Mouse (Mus musculus): ENCODE measurements at regions not wholly inside any gene's neighbourhood (a gene's known extent, or its start where the extent isn't known, plus 50 kb on each side); places are given as distances from the start of the nearest gene placed in this dataset.

DNA sequence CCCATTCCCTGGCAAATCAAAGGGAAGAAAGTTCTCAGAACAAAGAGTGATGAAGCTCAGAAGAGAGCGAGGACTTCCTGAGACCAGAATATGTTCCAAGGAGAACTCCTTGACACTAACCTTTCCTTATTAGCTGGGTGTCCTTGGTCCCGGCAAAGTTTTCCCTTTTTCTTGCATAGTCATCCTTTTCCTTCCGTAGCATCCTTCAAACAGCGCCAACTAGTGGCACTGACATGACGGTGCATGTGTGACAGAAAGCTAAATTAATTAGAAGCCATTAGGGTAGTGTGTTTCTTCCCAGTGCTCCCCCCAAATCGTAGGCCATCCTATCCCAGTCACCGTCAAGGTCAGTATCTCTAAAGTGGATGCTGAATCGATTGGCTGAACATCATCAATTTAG, 100.5 kb upstream of the Cand1 start:
- no peak for DNase-seq (ENCODE audit: low spot score)
- Histone ChIP-seq H3K4me3 (ENCODE audit: low read length) (no peak overlapping the region), H3K27me3 (ENCODE audit: insufficient read depth, low read length) (no peaks in the 10 kb centered on the region), H3K27ac (no peak overlapping the region), H3K9me3 (ENCODE audit: low read length) (no peaks in the 10 kb centered on the region), H3K9ac (replicated peaks; ENCODE audit: low read length) (no peak overlapping the region), H3K4me2 (ENCODE audit: low read depth, low read length) (no peak overlapping the region), H3K4me1 (ENCODE audit: insufficient read depth, low read length) (no peaks in the 10 kb centered on the region), H3K36me3 (ENCODE audit: insufficient read depth, low read length) (no peaks in the 10 kb centered on the region)
- TF ChIP-seq CTCF (IDR thresholded peaks at IDR 0.05; ENCODE audit: low read depth): peak; percentile 55
- no peak for ATAC-seq
- WGBS: 68% methylated on average over 8 of the region's 8 CpGs

GRCm38 (mm10) chr10:119326912-119327311, 87.1 kb upstream of the Cand1 start:
- Histone ChIP-seq H3K27me3 (ENCODE audit: insufficient read depth, low read length) (no peaks in the 10 kb centered on the region), H3K27ac (no peak overlapping the region), H3K9me3 (ENCODE audit: low read length) (no peaks in the 10 kb centered on the region), H3K9ac (replicated peaks; ENCODE audit: low read length) (no peak overlapping the region), H3K4me3 (ENCODE audit: low read length) (no peak overlapping the region), H3K4me1 (ENCODE audit: insufficient read depth, low read length) (no peaks in the 10 kb centered on the region), H3K36me3 (ENCODE audit: insufficient read depth, low read length) (no peaks in the 10 kb centered on the region), H3K4me2 (ENCODE audit: low read depth, low read length) (no peak overlapping the region)
- no peak for DNase-seq (ENCODE audit: low spot score)
- no peak for TF ChIP-seq CTCF (IDR thresholded peaks at IDR 0.05; ENCODE audit: low read depth)
- ATAC-seq: no peak
- 48% methylated on average over 6 of the region's 6 CpGs for WGBS

- H3K36me3 ChIP-seq (ENCODE audit: insufficient read depth, low read length): no peaks in the 10 kb centered on the region
- no peaks in the 10 kb centered on the region for H3K27me3 ChIP-seq (ENCODE audit: insufficient read depth, low read length)
- no peaks in the 10 kb centered on the region for H3K4me1 ChIP-seq (ENCODE audit: insufficient read depth, low read length)
- H3K9ac ChIP-seq (replicated peaks; ENCODE audit: low read length): no peak overlapping the region
- no peak overlapping the region for H3K4me3 ChIP-seq (ENCODE audit: low read length)
- no peak overlapping the region for H3K27ac ChIP-seq
- H3K9me3 ChIP-seq (ENCODE audit: low read length): no peaks in the 10 kb centered on the region
- WGBS: 96% methylated on average over 8 of the region's 8 CpGs
- TF ChIP-seq CTCF (IDR thresholded peaks at IDR 0.05; ENCODE audit: low read depth): no peak
- H3K4me2 ChIP-seq (ENCODE audit: low read depth, low read length): no peak overlapping the region
- DNase-seq (ENCODE audit: low spot score): no peak
- no peak for ATAC-seq
These were observed 80.1 kb upstream of the Cand1 start for GRCm38 (mm10) chr10:119319953-119320352.

DNA sequence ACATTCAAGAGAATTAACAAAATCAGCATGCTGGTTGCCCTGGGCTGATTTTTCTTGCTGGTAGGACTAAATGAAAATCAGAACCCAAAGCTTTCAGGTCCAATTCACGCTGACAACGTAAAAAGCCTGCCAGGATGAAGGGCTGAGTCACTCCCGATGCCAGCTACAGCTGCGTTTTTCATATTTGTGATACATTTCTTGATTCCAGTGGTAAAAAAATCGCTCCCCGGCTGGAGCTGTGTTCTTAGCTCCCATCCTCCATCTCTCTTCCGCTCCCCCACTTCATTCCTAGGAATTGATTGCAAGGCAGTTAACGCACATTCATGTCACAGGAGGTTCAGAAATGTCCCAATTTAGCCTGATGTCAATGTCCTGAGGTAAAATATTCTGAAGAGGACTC, 78.6 kb upstream of the Cand1 start:
- no peak for TF ChIP-seq CTCF (IDR thresholded peaks at IDR 0.05; ENCODE audit: low read depth)
- 69% methylated on average over 8 of the region's 8 CpGs for WGBS
- H3K36me3 ChIP-seq (ENCODE audit: insufficient read depth, low read length): no peaks in the 10 kb centered on the region
- ATAC-seq (no peak), DNase-seq (ENCODE audit: low spot score) (no peak)
- H3K4me1 ChIP-seq (ENCODE audit: insufficient read depth, low read length): no peaks in the 10 kb centered on the region
- H3K4me2 ChIP-seq (ENCODE audit: low read depth, low read length): peak overlapping the region; percentile 4; the same call in 1 of the 2 replicates
- no peak overlapping the region for H3K27ac ChIP-seq
- no peaks in the 10 kb centered on the region for H3K27me3 ChIP-seq (ENCODE audit: insufficient read depth, low read length)
- H3K9ac ChIP-seq (replicated peaks; ENCODE audit: low read length): no peak overlapping the region
- no peak overlapping the region for H3K4me3 ChIP-seq (ENCODE audit: low read length)
- no peaks in the 10 kb centered on the region for H3K9me3 ChIP-seq (ENCODE audit: low read length)

DNA sequence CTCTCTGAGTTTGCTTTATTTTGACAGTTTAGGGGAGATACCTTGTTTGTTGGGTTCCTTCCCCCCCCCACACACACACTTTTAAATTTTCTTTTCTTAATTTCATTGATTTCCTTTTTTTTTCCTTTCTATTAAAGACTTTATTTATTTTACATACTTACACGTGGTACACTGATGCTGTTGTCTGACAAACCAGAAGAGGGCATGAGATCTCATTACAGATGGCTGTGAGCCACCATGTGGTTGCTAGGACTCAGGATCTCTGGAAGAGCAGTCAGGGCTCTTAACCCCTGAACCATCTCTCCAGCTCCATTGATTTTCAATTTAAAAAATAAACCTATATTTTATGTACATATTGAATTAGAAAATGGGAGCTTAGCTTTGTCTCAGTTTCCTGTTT, 71.7 kb upstream of the Cand1 start:
- peak; percentile 38 for TF ChIP-seq CTCF (IDR thresholded peaks at IDR 0.05; ENCODE audit: low read depth)
- Histone ChIP-seq H3K9me3 (ENCODE audit: low read length) (no peaks in the 10 kb centered on the region), H3K4me1 (ENCODE audit: insufficient read depth, low read length) (no peaks in the 10 kb centered on the region), H3K27ac (no peak overlapping the region), H3K4me2 (ENCODE audit: low read depth, low read length) (no peak overlapping the region), H3K4me3 (ENCODE audit: low read length) (no peak overlapping the region), H3K36me3 (ENCODE audit: insufficient read depth, low read length) (no peaks in the 10 kb centered on the region), H3K27me3 (ENCODE audit: insufficient read depth, low read length) (no peaks in the 10 kb centered on the region), H3K9ac (replicated peaks; ENCODE audit: low read length) (no peak overlapping the region)
- WGBS: 14% methylated on average over 1 of the region's 1 CpGs
- DNase-seq (ENCODE audit: low spot score): peak; percentile 24
- no peak for ATAC-seq

GRCm38 (mm10) chr10:119295740-119296139, 55.9 kb upstream of the Cand1 start:
- Histone ChIP-seq H3K27me3 (ENCODE audit: insufficient read depth, low read length) (no peaks in the 10 kb centered on the region), H3K27ac (no peak overlapping the region), H3K4me2 (ENCODE audit: low read depth, low read length) (no peak overlapping the region), H3K36me3 (ENCODE audit: insufficient read depth, low read length) (no peaks in the 10 kb centered on the region), H3K9me3 (ENCODE audit: low read length) (no peaks in the 10 kb centered on the region), H3K9ac (replicated peaks; ENCODE audit: low read length) (no peak overlapping the region), H3K4me1 (ENCODE audit: insufficient read depth, low read length) (no peaks in the 10 kb centered on the region), H3K4me3 (ENCODE audit: low read length) (no peak overlapping the region)
- 91% methylated on average over 11 of the region's 11 CpGs for WGBS
- ATAC-seq (no peak), DNase-seq (ENCODE audit: low spot score) (no peak)
- no peak for TF ChIP-seq CTCF (IDR thresholded peaks at IDR 0.05; ENCODE audit: low read depth)

DNA sequence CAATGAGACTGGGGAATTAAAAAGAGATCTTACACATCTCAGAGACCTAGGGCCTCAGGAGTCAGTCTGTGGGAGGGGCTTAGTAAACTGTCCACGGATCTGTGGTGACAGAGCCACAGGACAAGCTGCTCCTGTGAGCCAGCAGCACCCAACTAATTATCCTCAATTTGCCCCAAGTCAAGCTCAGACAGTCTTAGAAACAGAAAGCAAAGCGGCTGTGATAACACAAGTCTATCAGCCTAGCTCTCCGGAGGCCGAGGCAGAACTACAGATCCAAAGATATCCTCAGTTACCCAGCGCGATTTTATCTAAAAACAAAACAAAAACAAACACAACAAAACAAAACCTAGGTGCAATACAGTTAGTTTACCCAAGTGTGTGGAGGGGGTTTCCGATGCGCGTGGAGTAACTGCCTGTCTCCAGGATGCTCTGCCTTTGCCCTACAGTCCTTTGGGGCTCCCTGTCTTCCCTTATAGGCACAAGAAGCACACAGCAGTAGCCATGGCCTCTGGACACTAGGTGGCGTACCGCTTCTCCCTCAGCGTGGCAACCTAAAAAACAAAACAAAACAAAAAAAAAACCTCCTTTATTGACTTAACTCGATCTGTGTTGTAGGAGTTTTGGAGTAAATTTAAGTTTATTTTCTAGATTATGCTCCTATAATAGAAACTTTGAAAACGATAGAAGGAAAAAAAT, 54.7 kb upstream of the Cand1 start:
- Histone ChIP-seq H3K4me1 (ENCODE audit: insufficient read depth, low read length) (no peaks in the 10 kb centered on the region), H3K9ac (replicated peaks; ENCODE audit: low read length) (no peak overlapping the region), H3K9me3 (ENCODE audit: low read length) (no peaks in the 10 kb centered on the region), H3K4me2 (ENCODE audit: low read depth, low read length) (no peak overlapping the region), H3K36me3 (ENCODE audit: insufficient read depth, low read length) (no peaks in the 10 kb centered on the region), H3K4me3 (ENCODE audit: low read length) (no peak overlapping the region), H3K27me3 (ENCODE audit: insufficient read depth, low read length) (no peaks in the 10 kb centered on the region), H3K27ac (no peak overlapping the region)
- WGBS: 54% methylated on average over 14 of the region's 14 CpGs
- peak; percentile 72 for DNase-seq (ENCODE audit: low spot score)
- peak; percentile 71 for TF ChIP-seq CTCF (IDR thresholded peaks at IDR 0.05; ENCODE audit: low read depth)
- ATAC-seq: no peak
